Mouse (Mus musculus): ENCODE measurements around the gene Dusp28. TPM values are rescaled to one million over a fixed set of nuclear protein-coding genes. Genes with fewer than 3 reads are reported as not detected.

The Dusp28 gene
- 14.2 and 15.5 TPM in 2 replicates for polyA plus RNA-seq (2012; rRNA removed)

GRCm38 (mm10) chr1:92906779-92907631, at the start of gene Dusp28:
Gene Dusp28, plus strand, starts transcription at chr1:92906981.

GRCm38 (mm10) chr1:92902786-92903185, 4.0 kb upstream of the Dusp28 start, which contains the start of gene Ankmy1:
Gene Ankmy1, minus strand, starts transcription at chr1:92902906.

GRCm38 (mm10) chr1:92910239-92910885, 3.6 kb downstream of the Dusp28 start, which contains the start of gene Rnpepl1:
Gene Rnpepl1, plus strand, starts transcription at chr1:92910783.

GRCm38 (mm10) chr1:92934182-92934827, 27.5 kb downstream of the Dusp28 start, which contains the start of gene Capn10:
Gene Capn10, plus strand, starts transcription at chr1:92934376.

GRCm38 (mm10) chr1:92950607-92951006, 43.8 kb downstream of the Dusp28 start, which contains the start of gene Gpr35:
Gene Gpr35, plus strand, starts transcription at chr1:92950865.

Other genes with a start within 250 kb of the Dusp28 start
- gene Gpc1, start 75.3 kb upstream of the Dusp28 start, polyA plus RNA-seq (2012; rRNA removed): 1.8 and 2.3 TPM in 2 replicates
- 0.01 and 0.03 TPM in 2 replicates for gene Ankmy1, start 4.1 kb upstream of the Dusp28 start, polyA plus RNA-seq (2012; rRNA removed)
- gene Rnpepl1, start 3.8 kb downstream of the Dusp28 start, polyA plus RNA-seq (2012; rRNA removed): 13.7 and 15.5 TPM in 2 replicates
- gene Capn10, start 27.4 kb downstream of the Dusp28 start, polyA plus RNA-seq (2012; rRNA removed): 33.1 and 38.7 TPM in 2 replicates
- 0.67 and 0.88 TPM in 2 replicates for gene Gpr35, start 43.9 kb downstream of the Dusp28 start, polyA plus RNA-seq (2012; rRNA removed)
- gene Aqp12, start 99.4 kb downstream of the Dusp28 start, polyA plus RNA-seq (2012; rRNA removed): 0.04 TPM in 1 of 2 replicates, not detected in the other
- gene Kif1a, start 195.0 kb downstream of the Dusp28 start, polyA plus RNA-seq (2012; rRNA removed): 0.07 and 0.10 TPM in 2 replicates
- gene Agxt, start 228.3 kb downstream of the Dusp28 start, polyA plus RNA-seq (2012; rRNA removed): 41.9 and 61.0 TPM in 2 replicates

All from liver, embryonic 18 days (tissue).